Mouse (Mus musculus) cerebellum, adult 11-12 months (tissue): ENCODE data around the gene Rtraf.

Source experiments
- DNase-seq: peaks from one replicate; pipeline ENCODE4 v3.0.0; 2022

Gene Rtraf

DNA sequence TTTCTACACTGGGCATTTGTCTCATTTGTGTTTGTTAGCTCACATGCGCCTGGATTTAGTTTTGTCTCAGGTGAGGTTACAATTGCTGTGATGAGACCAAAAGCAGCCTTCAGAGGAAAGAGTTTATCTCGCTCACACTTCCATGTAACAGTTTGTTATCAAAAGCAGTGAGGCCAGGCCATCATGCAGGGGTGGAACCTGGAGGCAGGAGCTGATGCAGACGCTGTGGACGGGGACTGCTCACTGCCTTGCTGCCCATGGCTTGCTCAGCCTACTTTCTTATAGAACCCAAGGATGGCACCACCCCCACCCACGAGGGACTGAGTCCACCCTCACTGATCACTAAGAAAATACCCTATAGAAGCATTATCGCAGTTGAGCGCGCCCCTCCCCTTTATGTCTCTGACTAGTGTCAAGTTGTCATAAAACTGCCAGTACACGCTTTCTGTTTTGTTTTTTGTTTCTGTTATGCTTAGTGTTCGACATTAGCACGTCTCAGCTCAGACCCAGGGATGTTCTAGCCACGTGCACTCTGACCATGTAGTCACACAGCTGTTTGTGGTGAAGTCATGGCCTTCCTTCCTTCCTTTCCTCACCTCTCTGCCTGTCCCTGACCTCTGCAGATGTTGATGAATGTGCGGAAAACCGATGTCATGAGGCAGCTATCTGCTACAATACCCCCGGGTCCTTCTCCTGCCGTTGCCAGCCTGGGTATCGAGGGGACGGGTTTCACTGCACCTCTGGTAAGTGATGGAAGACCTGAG lies 26.9 kb downstream of the Rtraf start:
- no peak for DNase-seq

DNA sequence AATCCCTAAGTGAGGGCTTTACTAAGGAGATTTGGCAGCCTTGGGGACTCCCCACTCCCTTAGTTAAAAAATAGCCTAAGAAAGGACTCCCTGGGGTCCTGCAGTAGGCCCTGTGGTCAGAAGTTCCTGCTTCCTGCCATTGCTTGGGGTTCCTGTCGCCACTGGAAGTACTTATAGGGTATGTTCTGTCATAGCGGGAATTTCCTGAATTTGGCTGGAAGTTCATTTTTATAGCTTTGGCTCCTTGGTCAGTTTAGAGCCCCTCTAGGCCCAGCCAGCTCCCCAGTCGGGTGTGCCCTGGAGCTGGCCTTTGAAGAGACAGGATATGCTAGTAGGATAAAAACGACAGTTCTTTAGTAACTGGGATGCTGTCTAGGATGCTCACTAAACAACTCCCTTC lies 28.7 kb downstream of the Rtraf start:
- no peak for DNase-seq

GRCm38 (mm10) chr14:19788443-19788842 lies 35.2 kb downstream of the Rtraf start:
- no peak for DNase-seq

GRCm38 (mm10) chr14:19785797-19786588 lies 37.6 kb downstream of the Rtraf start:
- DNase-seq = no peak

- DNase-seq = no peak
Measured at GRCm38 (mm10) chr14:19777945-19778344, 45.7 kb downstream of the Rtraf start.

GRCm38 (mm10) chr14:19777365-19777764 lies 46.3 kb downstream of the Rtraf start:
- DNase-seq = no peak

GRCm38 (mm10) chr14:19776890-19777289 lies 46.7 kb downstream of the Rtraf start:
- no peak for DNase-seq

GRCm38 (mm10) chr14:19776179-19776578 lies 47.4 kb downstream of the Rtraf start:
- no peak for DNase-seq

DNA sequence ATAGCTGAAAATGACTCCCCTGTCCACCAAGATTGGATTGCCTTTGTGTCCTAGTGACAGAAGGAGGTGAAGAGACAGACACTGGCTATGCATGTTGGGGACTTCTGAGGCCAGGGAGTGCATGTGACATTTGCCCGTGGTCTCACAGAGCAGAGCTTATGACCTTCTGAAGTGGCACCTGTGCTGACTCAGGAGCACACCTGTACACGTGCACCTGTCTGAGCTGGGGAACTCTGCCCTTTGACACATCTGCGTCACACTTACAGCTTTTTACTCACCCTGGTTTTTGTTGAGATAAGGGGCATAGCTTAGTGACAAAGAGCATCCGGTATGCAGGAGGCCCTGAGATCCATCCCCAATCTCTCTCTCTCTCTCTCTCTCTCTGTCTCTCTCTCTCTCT lies 48.1 kb downstream of the Rtraf start:
- no peak for DNase-seq

GRCm38 (mm10) chr14:19774036-19774628 lies 49.5 kb downstream of the Rtraf start:
- no peak for DNase-seq

GRCm38 (mm10) chr14:19771173-19771572 lies 52.5 kb downstream of the Rtraf start:
- no peak for DNase-seq

DNA sequence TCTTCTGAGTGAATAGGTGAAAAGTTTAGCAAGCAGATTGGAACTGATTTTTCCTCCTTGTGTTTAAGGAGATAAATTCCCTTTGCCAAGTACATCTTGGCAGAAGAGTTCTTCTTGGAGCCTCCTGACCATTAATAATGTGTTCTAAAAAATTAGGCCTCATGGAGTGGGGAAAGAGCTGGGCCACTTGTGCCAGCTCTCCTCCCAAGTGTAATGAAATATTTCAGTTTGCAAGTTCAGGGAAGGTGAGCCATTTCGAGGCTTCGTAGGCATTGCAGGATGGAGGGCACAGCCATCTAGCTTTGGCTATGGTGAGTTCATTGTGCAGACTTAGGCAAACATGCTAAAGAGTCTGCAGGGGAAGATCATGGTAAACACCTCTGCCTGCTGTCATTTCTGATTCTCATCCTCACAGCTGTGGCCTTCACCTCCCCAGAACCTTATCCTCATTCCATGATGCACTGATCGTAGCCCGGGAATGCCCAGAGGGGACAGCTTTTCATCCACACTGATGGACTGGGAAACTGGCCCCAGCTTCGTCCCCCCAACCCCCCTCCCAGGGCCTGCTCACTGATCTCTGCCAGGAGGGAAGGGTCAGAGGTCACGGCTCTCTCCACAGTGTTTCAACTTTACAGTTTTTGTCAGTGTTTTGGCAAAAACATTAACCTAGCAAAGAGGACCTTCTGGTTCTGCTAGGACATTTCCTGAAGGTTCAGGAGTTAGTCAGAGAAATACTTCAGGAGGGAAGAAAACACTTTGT lies 54.0 kb downstream of the Rtraf start:
- no peak for DNase-seq

DNA sequence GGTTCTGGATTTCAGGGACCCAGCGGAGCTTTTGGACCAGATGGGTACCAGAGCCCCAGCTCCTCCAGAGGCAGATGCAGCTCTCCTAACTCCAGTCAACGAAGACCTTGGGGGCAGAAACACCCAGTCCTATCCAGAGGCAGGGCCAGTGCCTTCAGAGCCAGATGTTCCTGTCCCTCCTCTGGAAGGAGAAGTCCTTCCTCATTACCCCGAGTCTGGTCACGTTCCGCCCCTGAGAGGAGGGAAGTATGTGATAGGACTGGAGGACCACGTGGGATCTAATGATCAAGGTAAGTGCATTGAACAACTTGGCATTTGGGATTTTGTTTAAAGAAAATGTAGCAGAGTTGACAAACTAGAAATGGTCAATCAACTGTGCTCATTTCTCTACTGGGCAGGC lies 55.0 kb downstream of the Rtraf start:
- DNase-seq = no peak

GRCm38 (mm10) chr14:19766380-19766649 lies 57.3 kb downstream of the Rtraf start:
- DNase-seq = no peak

DNA sequence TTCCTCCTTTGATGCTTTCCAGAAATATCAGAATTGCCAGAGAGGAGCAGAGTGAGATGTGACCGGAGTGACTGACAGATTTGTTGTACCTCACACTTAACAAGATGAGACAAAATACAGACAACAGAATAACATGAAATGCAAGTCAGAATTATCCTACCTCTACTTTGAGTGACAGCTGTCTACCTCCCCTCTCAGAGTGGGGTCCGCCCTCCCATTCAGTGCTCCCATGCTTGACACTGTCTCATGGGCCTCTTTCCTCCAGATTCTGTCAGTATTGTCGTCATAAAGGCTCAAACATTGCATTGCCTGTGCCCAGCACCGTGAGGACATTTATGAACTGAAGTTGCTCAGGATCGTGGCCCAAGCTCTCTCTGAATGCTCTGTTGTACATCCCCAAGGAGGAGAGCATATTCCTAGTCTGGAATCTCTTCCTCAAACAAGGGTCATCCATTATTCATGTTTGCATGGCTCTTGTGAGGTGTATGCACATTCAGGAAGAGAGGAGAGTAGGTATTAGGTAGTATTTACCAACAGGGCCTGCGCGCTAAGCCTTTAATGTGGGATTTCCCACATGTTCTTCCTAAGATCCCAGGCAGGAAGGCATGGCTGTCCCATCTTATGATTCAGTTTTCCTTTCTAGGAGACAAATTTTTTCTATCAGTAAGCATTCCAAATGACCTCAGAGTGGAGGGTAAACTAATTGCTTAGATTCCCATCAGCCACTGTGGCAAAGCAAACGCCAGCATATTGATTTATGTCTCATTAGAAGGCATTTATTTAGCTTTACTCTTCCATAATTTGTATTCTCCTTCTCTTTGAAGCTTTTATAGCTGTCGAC lies 57.9 kb downstream of the Rtraf start:
- DNase-seq = no peak

DNA sequence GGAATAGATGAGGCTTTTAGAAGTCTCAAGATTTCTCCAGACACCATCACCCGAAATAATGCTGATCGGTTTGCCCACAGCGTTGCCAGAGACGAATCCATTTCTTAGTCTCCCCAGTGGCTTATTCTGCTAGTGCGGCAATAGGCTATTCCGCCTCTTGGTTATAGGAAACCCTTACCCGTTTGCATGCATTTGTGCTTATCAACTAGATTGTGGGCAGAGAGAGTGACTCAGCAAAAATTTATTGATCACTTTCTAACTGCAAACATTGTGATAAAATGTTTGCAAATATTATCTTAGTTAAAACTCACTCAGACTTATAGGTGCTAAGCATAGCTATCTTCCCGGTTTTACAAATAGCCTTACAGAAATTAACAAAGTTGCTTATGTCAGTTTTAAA lies 59.3 kb downstream of the Rtraf start:
- no peak for DNase-seq

DNA sequence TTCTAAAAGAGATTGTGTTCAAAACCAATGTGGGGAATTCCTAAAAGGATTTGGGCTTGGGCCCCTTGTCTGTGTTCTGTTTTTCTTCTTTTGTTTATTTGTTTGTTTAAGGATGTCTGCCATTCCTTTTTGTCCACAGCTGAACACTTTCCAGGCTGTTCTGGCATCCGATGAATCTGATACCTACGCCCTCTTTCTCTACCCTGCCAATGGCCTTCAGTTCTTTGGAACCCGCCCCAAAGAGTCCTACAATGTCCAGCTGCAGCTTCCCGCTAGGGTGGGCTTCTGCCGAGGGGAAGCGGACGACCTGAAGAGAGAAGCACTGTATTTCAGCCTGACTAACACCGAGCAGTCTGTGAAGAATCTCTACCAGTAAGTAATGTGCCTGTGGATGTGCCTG lies 60.1 kb downstream of the Rtraf start:
- DNase-seq = no peak

DNA sequence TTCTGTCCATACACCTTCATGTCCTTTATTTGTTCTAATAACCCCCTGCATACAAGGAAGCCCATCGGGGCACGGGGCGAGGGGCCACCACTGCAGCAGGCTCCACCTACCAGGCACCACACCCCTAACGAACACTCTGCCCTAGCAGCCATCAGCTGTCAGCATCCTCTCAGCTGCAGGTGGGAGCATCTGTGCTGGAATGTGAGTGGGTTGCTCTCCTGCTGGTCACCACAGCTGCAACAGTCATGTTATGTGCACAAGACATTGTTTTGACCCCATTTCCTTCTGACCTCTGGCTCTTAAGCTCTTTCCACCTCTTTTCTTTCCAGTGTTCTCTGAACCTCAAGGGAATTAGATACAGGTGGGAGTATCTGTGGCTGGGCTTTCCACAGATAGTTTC lies 61.6 kb downstream of the Rtraf start:
- no peak for DNase-seq
